Mouse (Mus musculus): ENCODE results near the gene Cst6. TPM values are rescaled to one million over a fixed set of nuclear protein-coding genes. Genes with fewer than 3 reads are reported as not detected.

Gene Cst6
- total RNA-seq, 2 experiments from 2014 or later: 47.6 to 50.7 TPM

- DNase-seq (ENCODE audit: low spot score): no peak
Measured at GRCm38 (mm10) chr19:5353609-5354008, 4.2 kb upstream of the Cst6 start.

GRCm38 (mm10) chr19:5348526-5349501, 560 bp downstream of the Cst6 start:
- peak; percentile 44 for DNase-seq (ENCODE audit: low spot score)

DNA sequence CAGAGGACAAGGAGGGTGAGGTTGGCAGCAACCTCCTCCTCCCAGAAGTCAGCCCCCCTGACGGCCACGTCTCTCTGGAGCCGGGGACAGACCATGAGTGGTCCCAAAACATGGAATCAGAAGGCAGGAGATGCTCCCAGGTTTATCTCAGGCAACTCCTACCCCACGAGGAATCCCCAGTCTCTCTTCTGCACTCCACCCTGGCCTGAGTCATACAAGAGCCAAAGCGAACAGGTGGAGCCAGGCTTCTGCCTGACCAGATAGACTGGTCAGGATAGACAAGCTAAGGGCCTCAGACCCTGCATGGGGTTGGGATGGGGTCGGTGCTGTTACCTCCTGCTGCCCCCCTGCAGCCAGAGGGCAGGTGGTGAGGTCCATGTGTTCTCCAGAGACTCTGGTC, 1.3 kb downstream of the Cst6 start:
- no peak for DNase-seq (ENCODE audit: low spot score)

- peak; percentile 61 for DNase-seq (ENCODE audit: low spot score)
Measured at GRCm38 (mm10) chr19:5345297-5346131, 3.9 kb downstream of the Cst6 start.

- DNase-seq (ENCODE audit: low spot score): no peak
Measured at GRCm38 (mm10) chr19:5341360-5341759, 8.0 kb downstream of the Cst6 start.

DNA sequence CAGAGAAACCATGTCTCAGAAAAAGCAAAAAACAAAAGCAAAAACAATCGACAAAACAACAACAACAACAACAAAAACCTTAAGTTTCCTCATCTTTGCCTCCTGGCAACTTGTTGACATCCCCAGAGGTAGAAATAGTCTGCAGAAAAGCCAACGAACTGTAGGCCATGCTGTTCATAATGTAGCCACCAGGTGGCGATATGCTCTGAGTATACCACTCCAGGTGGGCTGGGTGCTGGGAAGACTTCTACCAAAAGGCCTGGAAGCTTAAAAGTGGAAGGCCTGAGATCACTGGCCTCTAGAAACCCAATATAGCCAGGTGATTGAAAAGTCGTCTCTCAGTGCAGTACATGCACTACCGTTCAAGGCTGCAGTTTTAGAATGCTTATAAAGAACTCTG, 11.4 kb downstream of the Cst6 start:
- DNase-seq (ENCODE audit: low spot score): peak; percentile 84

DNA sequence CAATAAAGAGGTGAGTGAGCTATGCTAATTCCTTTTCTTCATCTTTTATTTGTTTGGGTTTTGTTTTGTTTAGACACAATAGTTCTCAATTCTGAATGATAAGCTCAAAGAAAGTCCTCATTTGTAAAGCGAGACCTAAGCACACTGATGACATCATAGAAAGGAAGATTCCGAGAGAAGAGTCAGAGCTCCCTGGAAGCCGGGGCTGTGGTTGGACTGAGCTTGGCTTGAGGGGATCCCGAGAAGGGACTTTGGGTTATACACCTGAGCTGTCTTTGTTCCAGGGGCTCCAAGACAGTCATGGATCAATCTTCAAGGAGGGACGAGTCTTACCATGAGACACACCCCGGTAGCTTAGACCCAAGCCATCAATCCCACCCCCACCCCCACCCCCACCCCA, 13.9 kb downstream of the Cst6 start, which contains the start of gene Catsper1:
Catsper1 (plus strand) TSS at position 301 of the 400 bp plus-strand sequence.
- DNase-seq (ENCODE audit: low spot score): no peak

DNA sequence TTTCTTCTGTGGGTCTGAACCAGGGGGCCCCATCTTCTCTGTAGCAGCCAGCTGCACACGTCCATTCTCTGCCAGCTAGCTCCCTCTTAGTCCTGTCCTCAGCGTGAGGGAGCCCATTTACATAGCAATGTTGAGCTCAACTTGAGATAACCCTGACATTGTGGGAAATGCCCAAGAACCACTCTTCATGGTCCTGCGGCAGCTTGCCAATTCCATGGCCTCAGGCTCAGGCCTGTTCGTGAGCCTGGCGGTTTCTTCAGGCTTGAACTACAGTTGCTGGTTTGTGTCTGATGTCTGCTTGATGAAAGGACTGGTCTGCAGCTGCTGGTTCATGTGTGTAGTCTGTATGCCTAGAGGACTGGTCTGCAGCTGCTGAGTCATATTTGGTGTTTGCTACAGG, 14.6 kb downstream of the Cst6 start:
- no peak for DNase-seq (ENCODE audit: low spot score)

DNA sequence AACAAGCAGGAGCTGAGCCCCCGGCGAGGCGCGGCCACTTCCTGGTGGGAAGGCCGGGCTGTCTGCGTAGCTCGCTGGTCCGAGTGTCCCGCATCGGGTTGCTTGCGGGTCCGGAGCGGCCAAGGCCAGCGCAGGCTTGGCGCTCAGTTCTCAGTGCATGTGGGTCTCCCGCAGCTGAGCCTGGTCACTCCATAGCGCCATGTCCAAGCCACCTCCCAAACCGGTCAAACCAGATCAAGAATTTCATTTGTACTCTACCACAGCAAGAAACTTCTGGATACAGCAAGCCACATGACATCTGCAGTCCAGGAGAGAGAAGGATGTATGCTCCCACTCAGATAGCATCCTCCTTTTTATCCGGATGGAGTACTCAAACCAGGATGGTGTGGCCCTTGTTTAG, 21.4 kb downstream of the Cst6 start:
- DNase-seq (ENCODE audit: low spot score): no peak

- DNase-seq (ENCODE audit: low spot score): no peak
Measured at GRCm38 (mm10) chr19:5323801-5324200, 25.6 kb downstream of the Cst6 start.

DNA sequence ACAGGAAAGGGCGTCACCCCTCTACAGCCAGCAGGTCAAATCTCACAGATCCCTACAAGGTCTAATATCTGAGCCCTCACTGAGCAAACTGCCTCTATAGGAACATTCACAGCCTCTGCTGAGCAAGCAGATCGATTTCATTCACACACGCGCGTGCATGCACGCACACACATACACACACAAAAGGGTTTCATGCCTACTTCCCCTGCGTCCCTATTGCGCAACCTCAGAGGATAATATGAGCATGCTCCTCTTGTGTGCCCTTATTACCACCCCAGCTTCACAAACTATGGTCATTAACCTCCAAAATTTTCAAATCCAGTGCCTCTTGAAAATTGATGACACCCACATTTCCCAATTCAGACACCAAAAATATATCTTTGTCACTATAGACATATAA, 36.2 kb downstream of the Cst6 start:
- DNase-seq (ENCODE audit: low spot score): no peak

DNA sequence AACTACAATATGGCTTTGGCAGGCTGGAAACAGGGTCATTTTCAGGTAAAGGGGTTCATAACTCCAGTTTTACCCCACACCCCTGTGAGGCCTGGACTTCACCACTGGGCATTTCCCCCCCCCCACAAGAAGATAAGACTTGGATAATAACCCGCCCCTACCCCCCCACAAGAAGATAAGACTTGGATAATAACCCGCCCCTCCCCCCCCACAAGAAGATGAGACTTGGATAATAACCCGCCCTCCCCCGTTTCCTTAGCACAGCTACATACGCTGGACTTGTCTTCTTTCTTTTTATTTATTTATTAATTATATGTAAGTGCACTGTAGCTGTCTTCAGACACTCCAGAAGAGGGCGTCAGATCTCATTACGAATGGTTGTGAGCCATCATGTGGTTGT, 40.3 kb downstream of the Cst6 start:
- no peak for DNase-seq (ENCODE audit: low spot score)

DNA sequence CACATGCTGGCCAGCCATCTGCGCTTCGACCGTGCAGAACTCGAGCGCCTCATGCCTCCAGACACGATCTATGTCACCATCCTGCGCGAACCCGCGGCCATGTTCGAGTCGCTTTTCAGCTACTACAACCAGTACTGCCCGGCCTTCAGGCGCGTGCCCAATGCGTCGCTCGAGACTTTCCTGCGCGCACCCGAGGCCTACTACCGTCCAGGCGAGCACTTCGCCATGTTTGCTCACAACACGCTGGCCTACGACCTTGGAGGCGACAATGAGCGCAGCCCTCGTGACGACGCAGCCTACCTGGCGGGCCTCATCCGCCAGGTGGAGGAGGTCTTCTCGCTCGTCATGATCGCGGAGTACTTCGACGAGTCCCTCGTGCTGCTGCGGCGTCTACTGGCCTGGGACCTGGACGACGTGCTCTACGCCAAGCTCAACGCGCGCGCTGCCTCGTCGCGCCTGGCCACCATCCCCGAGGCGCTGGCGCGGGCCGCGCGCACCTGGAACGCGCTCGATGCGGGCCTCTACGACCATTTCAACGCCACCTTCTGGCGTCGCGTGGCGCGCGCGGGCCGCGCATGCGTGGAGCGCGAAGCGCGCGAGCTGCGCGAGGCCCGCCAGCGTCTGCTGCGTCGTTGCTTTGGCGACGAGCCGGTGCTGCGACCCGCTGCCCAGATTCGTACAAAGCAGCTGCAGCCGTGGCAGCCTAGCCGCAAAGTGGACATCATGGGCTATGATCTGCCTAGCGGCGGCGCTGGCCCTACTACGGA, 42.2 kb downstream of the Cst6 start:
- DNase-seq (ENCODE audit: low spot score): no peak

DNA sequence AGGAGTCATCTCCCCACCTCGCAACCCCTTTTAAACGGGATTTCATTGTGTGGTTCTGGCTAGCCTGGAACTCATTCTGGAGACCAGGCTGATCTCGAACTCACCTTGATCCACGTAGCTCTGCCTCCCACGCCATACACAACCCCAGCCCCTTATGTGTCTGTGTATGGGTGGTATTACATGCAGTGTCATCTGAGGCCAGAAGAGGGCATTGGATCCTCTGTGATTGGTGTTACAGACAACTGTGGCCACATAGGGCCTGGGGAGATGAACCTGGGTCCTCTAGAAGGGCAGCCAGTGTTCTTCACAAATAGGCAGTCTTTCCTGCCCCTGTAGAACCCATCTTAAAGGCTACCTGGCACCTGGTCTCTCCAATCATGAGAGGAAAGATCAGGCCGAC, 43.1 kb downstream of the Cst6 start:
- DNase-seq (ENCODE audit: low spot score): no peak

GRCm38 (mm10) chr19:5302455-5302854, 46.9 kb downstream of the Cst6 start:
- DNase-seq (ENCODE audit: low spot score): no peak

DNA sequence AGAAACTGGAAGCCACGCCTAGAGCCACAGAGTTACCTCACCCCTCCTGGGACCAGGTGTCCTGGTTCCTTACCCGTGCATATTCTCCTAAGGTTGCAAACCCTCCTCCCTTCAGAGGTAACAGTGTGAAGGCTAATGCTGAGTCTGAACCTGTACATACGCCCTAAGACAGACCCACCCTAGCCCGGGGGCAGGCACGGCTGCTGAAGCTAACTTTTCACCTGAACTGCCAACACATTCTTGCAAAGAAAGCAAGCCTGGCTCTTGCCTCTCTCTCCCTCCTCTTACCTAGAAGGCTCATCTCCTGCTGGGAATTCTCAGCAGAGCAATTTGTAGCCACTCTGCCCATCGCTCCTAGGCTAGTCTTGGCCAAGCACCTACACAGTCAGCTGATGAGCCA, 48.8 kb downstream of the Cst6 start:
- DNase-seq (ENCODE audit: low spot score): no peak

DNA sequence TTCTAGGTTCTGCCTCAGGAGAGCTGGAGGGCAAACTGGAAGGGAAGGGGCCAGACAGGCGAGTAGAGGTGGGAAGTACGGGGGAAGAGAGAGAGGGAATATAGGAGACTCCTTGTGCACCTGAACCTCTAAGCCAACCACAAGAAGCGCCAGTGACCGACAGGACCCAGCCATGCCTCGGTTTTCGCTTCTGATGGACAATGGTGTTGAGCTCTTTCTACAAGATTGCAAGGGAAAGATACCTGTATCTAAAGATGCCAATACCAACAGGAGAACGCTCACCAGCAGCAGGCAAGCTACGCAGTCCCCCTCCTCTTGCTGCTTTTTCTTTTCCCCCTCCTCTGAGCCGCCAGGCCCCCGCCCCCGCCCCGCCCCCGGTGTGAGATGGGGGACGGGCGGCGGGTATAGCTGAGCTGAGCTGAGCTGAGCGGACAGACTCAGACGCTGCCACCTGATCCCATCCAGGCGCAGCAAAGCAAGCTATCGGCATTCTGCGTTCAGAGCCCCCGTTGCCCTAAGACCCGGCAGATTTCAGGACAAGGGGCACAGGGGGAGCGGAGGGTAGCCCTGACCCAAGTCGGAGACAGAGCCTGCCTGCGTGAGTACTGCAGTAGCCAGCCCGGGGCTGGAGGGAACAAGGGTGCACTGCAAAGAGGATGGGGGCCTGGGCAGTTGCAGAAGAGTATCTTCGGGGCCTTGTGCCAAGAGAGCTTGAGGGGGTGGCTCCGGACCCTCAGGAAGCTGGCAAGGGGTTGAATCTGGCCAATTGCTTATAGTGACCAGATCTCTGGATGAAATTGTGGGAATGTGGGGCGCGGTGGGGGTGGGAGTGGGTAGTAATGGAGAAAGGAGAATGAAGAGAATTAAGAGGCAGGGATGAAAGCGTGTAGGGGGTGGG, 51.2 kb downstream of the Cst6 start, which contains the start of gene Gal3st3:
Gal3st3 (plus strand) TSS at position 429 of the 898 bp plus-strand sequence.
- no peak for DNase-seq (ENCODE audit: low spot score)

DNA sequence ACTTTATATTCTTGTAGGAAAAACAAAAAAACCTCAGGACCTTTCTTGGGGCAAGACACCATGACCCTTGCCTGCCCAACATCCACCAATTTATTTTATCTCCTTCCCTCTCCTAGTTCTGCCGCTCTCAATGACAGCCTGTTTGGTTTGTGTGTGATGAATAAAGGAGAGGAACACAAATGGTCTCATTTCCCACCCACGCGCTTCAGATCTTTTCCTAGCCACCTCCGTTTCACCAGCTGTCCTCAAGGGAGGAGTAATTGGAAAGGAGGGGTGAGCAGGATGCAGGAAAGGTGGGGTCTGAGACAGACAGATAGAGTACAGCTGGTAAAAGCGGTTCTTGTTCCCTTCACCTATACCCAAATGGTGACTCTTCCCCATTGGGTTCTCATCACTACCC, 52.7 kb downstream of the Cst6 start:
- DNase-seq (ENCODE audit: low spot score): no peak

- DNase-seq (ENCODE audit: low spot score): no peak
Measured at GRCm38 (mm10) chr19:5295736-5296075, 53.7 kb downstream of the Cst6 start.

GRCm38 (mm10) chr19:5294972-5295735, 54.2 kb downstream of the Cst6 start, which contains the start of gene Sf3b2:
Sf3b2 (minus strand) TSS chr19:5295455.
- DNase-seq (ENCODE audit: low spot score): peak; percentile 99
